ENCODE assay signal across 11 mouse cellular contexts in genomic region chr9:95613426-95614127, GRCm38 (mm10). TPM values are rescaled to one million over a fixed set of nuclear protein-coding genes. Genes with fewer than 3 reads are reported as not detected.
A peak's percentile ranks its signal among the peaks of the same experiment; 100 is the strongest.
DNase-seq lines count a peak whose midpoint lies in the region; ATAC-seq and TF ChIP-seq lines count a peak whose summit lies in the region.
"Had no signal": no experiment of that assay in that cellular context is flagged by ENCODE, and none has a peak within 500 bp of the region (broad histone marks: within the 10 kb centered on the region; RNA-seq: fewer than 3 reads in every experiment).

No protein-coding gene starts in this region.

- H3K4me2 ChIP-seq in hindbrain, embryonic 14.5 days (replicated peaks), result peak overlapping the region; percentile 41
- peak overlapping the region; percentile 28 for H3K4me2 ChIP-seq in midbrain, postnatal 0 days (ENCODE audit: low read depth, low read length, poor library complexity, severe bottlenecking)
- H3K4me2 ChIP-seq: liver, embryonic 15.5 days had no signal

- 0 out of 2 replicates have a peak overlapping the region, but pooled peaks have one; percentile 4 for H3K9ac ChIP-seq in hindbrain, embryonic 14.5 days
- no peak overlapping the region for H3K9ac ChIP-seq in midbrain, postnatal 0 days (replicated peaks; ENCODE audit: low read length, poor library complexity, severe bottlenecking)
- H3K9ac ChIP-seq: liver, embryonic 15.5 days had no signal

- H3K27ac ChIP-seq in hindbrain, embryonic 14.5 days, result no peak overlapping the region
- H3K27ac ChIP-seq in midbrain, postnatal 0 days (ENCODE audit: low read depth, low read length), result no peak overlapping the region
- H3K27ac ChIP-seq in left cerebral cortex, adult 2 months, result no peak overlapping the region
- H3K27ac ChIP-seq: liver, embryonic 15.5 days had no signal

- H3K4me1 ChIP-seq in hindbrain, embryonic 14.5 days (replicated peaks; ENCODE audit: control insufficient read depth, insufficient read depth, low read length), result 0 out of 2 replicates have a peak, but pooled peaks cover 4% of the 10 kb centered on the region
- H3K4me1 ChIP-seq in midbrain, postnatal 0 days (ENCODE audit: insufficient read depth, low read length), result no peaks in the 10 kb centered on the region
- H3K4me1 ChIP-seq: liver, embryonic 15.5 days had no signal

- DNase-seq in kidney, postnatal 10 days, result peak; percentile 34
- no peak for DNase-seq in kidney, adult 11 months
- peak; percentile 62 for DNase-seq in brain, embryonic 14.5 days (ENCODE audit: low read depth)
- DNase-seq in hindbrain, embryonic 14.5 days (ENCODE audit: low spot score), result peak; percentile 37
- DNase-seq in midbrain, postnatal 0 days (ENCODE audit: low spot score), result peak; percentile 46
- no peak for DNase-seq in left cerebral cortex, adult 2 months (ENCODE audit: extremely low spot score in 1 of 2, low spot score in 2 of 2)
- no peak for DNase-seq in spleen, postnatal 10 days (ENCODE audit: low spot score in 2 of 2)
- no peak for DNase-seq in left cerebral cortex, postnatal 14 days (ENCODE audit: low spot score in 2 of 2)
- DNase-seq: adrenal gland, postnatal 10 days; cerebellum, adult 8-10 months had no signal

- TF ChIP-seq POLR2A in brain, embryonic 14.5 days (IDR thresholded peaks at IDR 0.05; ENCODE audit: borderline replicate concordance, extremely low read depth, insufficient read depth, insufficient read length, poor library complexity, severe bottlenecking), result no peak

- H3K4me3 ChIP-seq in hindbrain, embryonic 14.5 days (replicated peaks; ENCODE audit: low read length), result no peak overlapping the region
- H3K4me3 ChIP-seq in midbrain, postnatal 0 days (ENCODE audit: low read depth, low read length), result no peak overlapping the region
- no peak overlapping the region for H3K4me3 ChIP-seq in left cerebral cortex, adult 2 months
- H3K4me3 ChIP-seq: liver, embryonic 15.5 days had no signal

- 13% methylated on average over 9 of the region's 9 CpGs for WGBS in hindbrain, embryonic 14.5 days
- WGBS in midbrain, postnatal 0 days, result 7% methylated on average over 9 of the region's 9 CpGs

- ATAC-seq in hindbrain, embryonic 14.5 days (ENCODE audit: low FRiP score), result peak; percentile 68
- ATAC-seq in midbrain, postnatal 0 days (ENCODE audit: low FRiP score), result no peak

- no peaks in the 10 kb centered on the region for H3K27me3 ChIP-seq in hindbrain, embryonic 14.5 days (ENCODE audit: control insufficient read depth, insufficient read depth, low read length)
- H3K27me3 ChIP-seq in midbrain, postnatal 0 days (ENCODE audit: insufficient read depth, low read length), result no peaks in the 10 kb centered on the region
- H3K27me3 ChIP-seq: liver, embryonic 15.5 days had no signal

- TF ChIP-seq CTCF in brain, embryonic 14.5 days (IDR thresholded peaks at IDR 0.05; ENCODE audit: borderline replicate concordance, extremely low read depth, insufficient read depth, insufficient read length), result no peak
- no peak for TF ChIP-seq CTCF in midbrain, postnatal 0 days (IDR thresholded peaks at IDR 0.05)
- TF ChIP-seq CTCF in left cerebral cortex, adult 2 months (IDR thresholded peaks at IDR 0.05), result no peak

- intact Hi-C loops in left cerebral cortex, adult 2 months (cut with DNase I), result no loop called here
- intact Hi-C loops in left cerebral cortex, postnatal 14 days (cut with DNase I), result no loop called here

- H3K36me3 ChIP-seq in hindbrain, embryonic 14.5 days (replicated peaks; ENCODE audit: control insufficient read depth, insufficient read depth), result no peaks in the 10 kb centered on the region
- H3K36me3 ChIP-seq in midbrain, postnatal 0 days (ENCODE audit: insufficient read depth, low read length), result no peaks in the 10 kb centered on the region
- H3K36me3 ChIP-seq: liver, embryonic 15.5 days had no signal

- no peaks in the 10 kb centered on the region for H3K9me3 ChIP-seq in hindbrain, embryonic 14.5 days (ENCODE audit: control insufficient read depth, low read length)
- H3K9me3 ChIP-seq in midbrain, postnatal 0 days (ENCODE audit: low read length), result no peaks in the 10 kb centered on the region
- H3K9me3 ChIP-seq: liver, embryonic 15.5 days had no signal

RNA-seq across cellular contexts. Expression of gene Pcolce2, which starts 23.8 kb away (rescaled TPM):
- polyA plus RNA-seq in brain, embryonic 14.5 days (2012; rRNA removed), result 0.19 and 1.00 TPM in 2 replicates
- polyA plus RNA-seq in hindbrain, embryonic 14.5 days (2014; fragmentation: Nextera tagmentation; extraction: Ambion mirVana), result 2.6 and 2.7 TPM in 2 replicates
- total RNA-seq in midbrain, postnatal 0 days (2014; rRNA removed), result 0.66 and 1.7 TPM in 2 replicates
- 2.0 and 2.1 TPM in 2 replicates for polyA plus RNA-seq in midbrain, postnatal 0 days (2015; fragmentation: Nextera tagmentation; extraction: Ambion mirVana)
- total RNA-seq in left cerebral cortex, adult 2 months (2021), result 1 to 10 TPM; 1.4 to 2.1 TPM
- 1 to 10 TPM; 1.2 to 1.6 TPM for total RNA-seq in left cerebral cortex, postnatal 14 days (2021)

RNA-seq across cellular contexts. Expression of gene Paqr9, which starts 54.1 kb away (rescaled TPM):
- polyA plus RNA-seq in brain, embryonic 14.5 days (2012; rRNA removed), result 6.5 and 9.6 TPM in 2 replicates
- 8.6 and 8.7 TPM in 2 replicates for polyA plus RNA-seq in hindbrain, embryonic 14.5 days (2014; fragmentation: Nextera tagmentation; extraction: Ambion mirVana)
- total RNA-seq in midbrain, postnatal 0 days (2014; rRNA removed), result 29.5 and 32.3 TPM in 2 replicates
- 6.1 and 6.5 TPM in 2 replicates for polyA plus RNA-seq in midbrain, postnatal 0 days (2015; fragmentation: Nextera tagmentation; extraction: Ambion mirVana)
- 10 to 100 TPM; 35.8 to 36.2 TPM for total RNA-seq in left cerebral cortex, adult 2 months (2021)
- total RNA-seq in left cerebral cortex, postnatal 14 days (2021), result 10 to 100 TPM; 37.2 to 39.2 TPM

Comparison
In these comparisons a context has a peak if more than half of its experiments do, and no peak if none do; other contexts are left out.
1. DNase-seq: peak in kidney, postnatal 10 days (single experiment), brain, embryonic 14.5 days (single experiment), hindbrain, embryonic 14.5 days (single experiment) and midbrain, postnatal 0 days (single experiment); none in kidney, adult 11 months (single experiment), left cerebral cortex, adult 2 months (0 of 2), spleen, postnatal 10 days (0 of 2) and left cerebral cortex, postnatal 14 days (0 of 2).